Mouse (Mus musculus) 3T3-L1 (cell line): Measurements from ENCODE around the gene Orc5.
"Not testable (repeated sequence)": the region's sequence is repeated elsewhere in the genome, so short reads cannot be mapped to it uniquely, and the experiment has no call there.

Source experiments
- DNase-seq: peaks from one replicate; pipeline ENCODE4 v3.0.0-alpha.2; 2015; ENCODE audit warnings: low read depth, low spot score

Gene Orc5

GRCm38 (mm10) chr5:22536695-22537094 is 13.5 kb downstream of the Orc5 start:
- DNase-seq = no peak

- no peak for DNase-seq
These were observed 17.7 kb downstream of the Orc5 start for GRCm38 (mm10) chr5:22532571-22532970.

GRCm38 (mm10) chr5:22522612-22523011 is 27.6 kb downstream of the Orc5 start:
- peak; percentile 18 for DNase-seq

GRCm38 (mm10) chr5:22519708-22520107 is 30.5 kb downstream of the Orc5 start:
- no peak for DNase-seq

- DNase-seq = peak; percentile 33
These were observed 34.5 kb downstream of the Orc5 start for GRCm38 (mm10) chr5:22515745-22516144.

- DNase-seq = not testable (repeated sequence)
These were observed 36.0 kb downstream of the Orc5 start for GRCm38 (mm10) chr5:22514231-22514630.

GRCm38 (mm10) chr5:22512579-22512978 is 37.6 kb downstream of the Orc5 start:
- not testable (repeated sequence) for DNase-seq

- DNase-seq = peak; percentile 60
These were observed 38.4 kb downstream of the Orc5 start for GRCm38 (mm10) chr5:22511824-22512223.

GRCm38 (mm10) chr5:22508560-22508959 is 41.7 kb downstream of the Orc5 start:
- no peak for DNase-seq

- DNase-seq = no peak
These were observed 50.8 kb downstream of the Orc5 start for GRCm38 (mm10) chr5:22499437-22499836.

GRCm38 (mm10) chr5:22491088-22491487 is 59.1 kb downstream of the Orc5 start:
- no peak for DNase-seq

- peak; percentile 25 for DNase-seq
These were observed 61.1 kb downstream of the Orc5 start for GRCm38 (mm10) chr5:22489091-22489490.

- DNase-seq = no peak
These were observed 63.5 kb downstream of the Orc5 start for GRCm38 (mm10) chr5:22486601-22487206.

- no peak for DNase-seq
These were observed 64.5 kb downstream of the Orc5 start for GRCm38 (mm10) chr5:22485764-22486163.

- no peak for DNase-seq
These were observed 67.7 kb downstream of the Orc5 start for GRCm38 (mm10) chr5:22482567-22482966.

GRCm38 (mm10) chr5:22472445-22472844 is 77.8 kb downstream of the Orc5 start:
- DNase-seq = not testable (repeated sequence)

GRCm38 (mm10) chr5:22471243-22471642 is 79.0 kb downstream of the Orc5 start:
- DNase-seq = no peak

GRCm38 (mm10) chr5:22452871-22453661 is 97.2 kb downstream of the Orc5 start:
- no peak for DNase-seq

- no peak for DNase-seq
These were observed 97.8 kb downstream of the Orc5 start for GRCm38 (mm10) chr5:22452452-22452851.

GRCm38 (mm10) chr5:22451764-22452163 is 98.5 kb downstream of the Orc5 start:
- no peak for DNase-seq

GRCm38 (mm10) chr5:22449492-22449891 is 100.7 kb downstream of the Orc5 start:
- DNase-seq = no peak
